Mouse (Mus musculus) myocyte (in vitro differentiated cells): ENCODE data around the gene Etv1.

ENCODE experiments used
- CEBPB ChIP-seq: IDR thresholded peaks from 2 replicates; pipeline ENCODE4 v1.6.1; 2011; ENCODE audit warnings: mild to moderate bottlenecking, moderate library complexity; ENCODE audit not compliant: poor library complexity, insufficient read depth, severe bottlenecking
- POLR2A ChIP-seq: IDR thresholded peaks from one replicate; pipeline ENCODE4 v1.6.1; 2011; ENCODE audit warnings: low read depth, mild to moderate bottlenecking, control low read depth, moderate library complexity; ENCODE audit not compliant: insufficient read length
- REST ChIP-seq: IDR thresholded peaks from one replicate; pipeline ENCODE4 v1.6.1; 2011; ENCODE audit warnings: mild to moderate bottlenecking, control low read depth, moderate library complexity; ENCODE audit not compliant: insufficient read depth, insufficient read length

DNA sequence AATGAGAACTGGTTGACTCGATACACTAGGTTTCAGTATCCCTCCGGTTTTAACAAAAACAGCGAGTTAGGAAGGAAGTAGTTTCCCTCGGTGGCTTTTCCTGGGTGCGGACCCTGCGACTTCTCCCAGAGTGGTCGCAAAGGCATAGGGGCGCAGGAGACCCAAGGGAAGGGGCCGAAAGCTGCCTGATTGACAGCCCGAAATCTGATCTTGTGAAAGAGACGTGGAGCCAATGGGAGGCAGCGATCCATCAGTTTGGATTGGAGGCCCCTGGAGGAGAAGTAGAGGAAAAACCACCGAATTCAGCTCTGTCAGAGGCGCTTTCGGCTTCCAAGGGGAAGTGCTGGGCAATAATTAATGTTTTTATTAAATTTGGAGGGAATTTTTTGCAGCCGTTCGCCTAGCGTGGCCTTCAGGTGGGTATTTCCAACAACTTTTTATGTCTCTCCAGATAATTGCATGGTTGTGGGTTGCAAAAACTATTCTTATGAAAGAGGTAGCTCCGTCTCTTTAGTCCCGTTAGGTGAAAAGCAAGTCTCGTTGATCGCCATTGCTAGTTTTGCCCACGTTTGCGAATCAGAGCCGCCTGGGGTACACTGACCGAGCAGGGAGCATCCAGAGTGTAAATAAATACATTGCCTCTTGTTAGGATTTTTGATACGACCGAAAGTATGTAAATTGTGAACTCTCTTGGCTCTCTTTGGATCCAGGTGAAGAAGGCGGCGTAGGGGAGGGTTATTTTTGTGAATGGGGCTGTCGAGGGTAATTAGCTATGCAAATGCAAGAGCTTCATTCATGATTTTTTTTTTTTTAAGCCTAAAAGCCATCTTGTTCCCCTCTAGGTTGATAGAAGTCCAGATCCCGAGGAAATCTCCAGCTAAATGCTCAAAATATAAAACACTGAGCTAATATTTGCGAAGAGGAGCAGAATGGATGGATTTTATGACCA lies 1.1 kb downstream of the Etv1 start:
- no peak for TF ChIP-seq REST
- peak; percentile 16 for TF ChIP-seq POLR2A
- no peak for TF ChIP-seq CEBPB
